Mouse (Mus musculus): ENCODE results near the gene Krtap29-1.

The Krtap29-1 gene

DNA sequence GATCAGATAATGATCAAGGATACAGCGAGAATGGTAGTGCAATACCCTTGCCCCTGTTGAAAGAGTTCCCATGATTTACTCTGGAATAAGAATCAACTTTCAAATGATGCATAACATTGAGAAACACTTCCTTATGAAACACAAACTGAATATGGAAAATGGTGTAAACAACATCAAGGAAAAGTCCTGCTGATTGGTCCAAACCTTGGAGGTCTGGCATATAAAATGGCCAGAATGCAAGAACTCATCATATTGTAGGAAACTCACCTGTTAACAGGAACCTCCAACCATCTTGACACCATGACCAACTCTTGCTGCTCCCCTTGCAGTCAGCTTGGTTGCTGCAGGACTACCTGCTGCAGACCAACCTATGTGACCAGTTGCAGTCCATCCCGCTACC, 30.7 kb downstream of the Krtap29-1 start, which contains the start of gene Krtap9-5:
Krtap9-5 (plus strand) TSS at position 301 of the 400 bp plus-strand sequence.
- in situ Hi-C loops (cut with MboI, MseI), result no loop called here

DNA sequence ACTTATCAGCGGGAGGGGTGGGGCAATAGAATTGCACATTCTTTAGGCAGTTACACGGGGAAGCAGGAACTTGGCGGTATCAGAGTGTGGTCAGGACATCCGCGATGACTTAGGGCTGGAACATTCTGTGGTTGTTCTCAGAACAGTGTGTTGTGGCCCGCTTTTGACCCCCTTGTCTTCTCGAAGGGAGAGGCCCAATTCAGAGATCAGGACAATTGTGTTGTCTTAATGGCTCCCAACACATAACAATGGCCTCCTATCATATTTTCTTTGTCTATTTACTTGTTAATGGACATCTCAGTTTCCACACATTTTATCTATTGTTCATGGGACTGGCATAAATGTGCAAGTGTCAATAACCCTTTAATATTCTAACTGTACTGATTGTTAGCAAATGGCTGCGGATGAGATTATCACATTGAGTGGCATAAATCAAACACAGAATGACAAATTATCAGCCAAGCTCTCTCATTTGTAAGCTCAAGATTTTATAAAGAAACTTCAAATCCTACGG, 41.0 kb downstream of the Krtap29-1 start:
- in situ Hi-C loops (cut with MboI, MseI), result no loop called here

DNA sequence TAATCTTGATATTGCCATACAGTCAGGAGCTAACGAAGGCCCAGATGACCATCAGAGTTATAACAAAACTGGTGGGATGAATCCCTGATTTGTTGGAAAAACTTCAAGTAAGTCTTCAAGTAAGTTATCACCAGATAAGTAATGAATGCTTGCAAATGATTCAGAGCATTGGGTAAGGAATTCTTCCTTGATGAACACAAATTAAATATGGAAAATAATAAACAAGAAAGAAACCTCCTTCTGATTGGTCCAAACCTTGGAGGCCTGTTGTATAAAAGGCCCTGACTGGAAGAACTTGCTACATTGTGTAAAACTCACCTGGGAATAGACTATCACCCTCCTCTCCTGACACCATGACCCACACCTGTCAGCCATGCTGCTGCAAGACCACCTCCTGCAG, 42.9 kb downstream of the Krtap29-1 start, which contains the start of gene Krtap31-2:
Krtap31-2 (plus strand) TSS at position 301 of the 400 bp plus-strand sequence.
- in situ Hi-C loops (cut with MboI, MseI), result no loop called here

All from T-helper 1 cell (primary cell).